Mouse (Mus musculus) regulatory T cell (primary cell): ENCODE data around the gene Olfr412.

Experiments
- in situ Hi-C: fragments of 300-600 bp; cut with MboI, MseI; formaldehyde crosslinking; loops from one replicate; pipeline ENCODE4 v1.15.1; 2025; ENCODE audit warnings: high pct_unique_total_duplicates

The Olfr412 gene

DNA sequence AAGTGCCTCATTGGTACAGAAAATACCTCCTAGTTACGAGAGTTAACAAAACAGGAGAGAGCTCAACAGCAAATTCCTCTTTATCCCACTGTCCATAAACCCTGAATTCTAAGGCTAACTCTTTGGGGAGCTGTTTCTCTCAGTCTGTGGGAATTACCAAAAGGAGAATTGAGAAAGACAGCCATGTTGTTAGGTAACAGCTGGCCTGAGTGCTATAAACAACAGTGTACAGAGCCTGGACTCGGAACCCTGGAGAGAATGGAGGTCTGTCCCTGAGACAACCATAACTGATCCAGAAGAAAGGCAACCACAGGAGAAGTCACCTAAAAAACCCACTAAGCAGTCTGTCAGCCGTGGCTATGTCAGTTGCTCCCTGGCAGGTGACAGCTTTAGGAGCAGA lies 50.6 kb downstream of the Olfr412 start:
- in situ Hi-C loops, result loop anchor here (25.0 kb wide), 1 partner anchor 450 kb away; no protein-coding TSS in a partner anchor

DNA sequence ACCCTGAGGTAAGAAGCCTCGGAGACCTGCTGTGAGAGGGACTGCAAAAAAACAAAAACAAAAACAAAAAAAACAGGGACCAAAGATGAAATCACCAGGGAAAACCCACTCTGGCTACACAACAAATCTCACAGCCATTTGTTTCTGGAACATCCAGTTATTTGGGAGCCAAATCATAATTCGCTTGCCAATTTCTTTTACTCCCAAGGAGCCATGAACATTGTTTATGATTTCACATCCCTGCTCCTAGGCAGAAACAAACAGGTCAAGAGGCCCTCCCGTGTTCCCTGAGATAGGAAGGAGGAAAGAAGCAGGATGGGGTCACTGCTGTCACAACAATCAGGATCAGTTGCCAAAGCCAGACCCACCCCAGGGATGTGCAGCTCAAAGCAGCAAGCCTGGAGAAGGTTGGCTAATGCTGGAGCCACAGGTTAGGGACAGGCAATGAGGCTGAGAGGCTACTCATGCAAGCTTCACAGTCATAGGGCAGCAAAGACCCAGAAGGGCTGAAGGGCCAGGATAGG lies 51.6 kb downstream of the Olfr412 start:
- in situ Hi-C loops, result loop anchor here (25.0 kb wide), 1 partner anchor 449 kb away; no protein-coding TSS in a partner anchor

DNA sequence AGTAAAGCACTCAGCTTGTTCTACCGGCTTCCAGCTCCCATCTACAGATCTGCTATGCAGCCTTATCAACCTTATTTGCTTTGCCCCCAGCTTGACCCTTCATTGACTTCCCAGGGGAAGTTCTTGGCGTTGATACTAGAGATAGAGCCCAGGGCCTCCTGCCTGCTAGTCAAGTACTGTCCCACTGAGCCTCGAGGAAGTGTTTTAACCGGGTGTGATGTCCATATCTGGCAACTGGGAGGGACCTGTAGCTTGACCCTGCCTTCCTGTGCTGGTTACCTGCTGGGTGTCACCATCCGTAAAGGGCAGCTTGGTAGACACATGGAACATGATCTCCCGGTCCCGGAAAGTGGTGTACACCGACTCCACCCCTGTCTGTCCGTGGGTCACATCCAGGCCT lies 52.2 kb downstream of the Olfr412 start:
- in situ Hi-C loops, result loop anchor here (25.0 kb wide), 1 partner anchor 448 kb away; no protein-coding TSS in a partner anchor

DNA sequence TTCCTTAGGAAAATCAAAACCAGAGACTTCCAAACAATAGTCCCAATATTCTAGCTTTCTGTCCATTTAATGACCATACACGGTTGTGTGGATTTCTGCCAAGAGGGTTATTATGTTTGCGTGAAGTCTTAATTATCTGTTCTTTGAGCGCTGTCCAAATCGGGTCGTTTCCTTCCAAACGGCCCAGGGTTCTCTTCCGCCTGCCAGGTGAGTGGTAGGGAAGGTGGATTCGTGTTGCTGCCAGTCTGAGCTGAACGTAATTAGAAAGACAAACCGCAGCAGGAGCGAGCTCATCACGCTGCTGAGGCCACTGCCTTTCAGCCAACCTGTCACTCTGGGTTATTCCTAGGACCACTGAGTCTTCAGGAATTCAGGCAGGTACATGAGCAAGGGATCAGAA lies 53.9 kb downstream of the Olfr412 start:
- in situ Hi-C loops, result loop anchor here (25.0 kb wide), 1 partner anchor 447 kb away; no protein-coding TSS in a partner anchor
